Comparison of ENCODE assay signal across 10 mouse cellular contexts in genomic region chr11:71512271-71513066, GRCm38 (mm10).
DNase-seq lines count a peak whose midpoint lies in the region; ATAC-seq and TF ChIP-seq lines count a peak whose summit lies in the region.
"Had no signal": no experiment of that assay in that cellular context is flagged by ENCODE, and none has a peak within 500 bp of the region (broad histone marks: within the 10 kb centered on the region; RNA-seq: fewer than 3 reads in every experiment).

No protein-coding gene starts in this region.

- no peaks in the 10 kb centered on the region for H3K9me3 ChIP-seq in embryonic facial prominence, embryonic 11.5 days (replicated peaks; ENCODE audit: control insufficient read depth, low read length)
- H3K9me3 ChIP-seq in kidney, embryonic 16.5 days (ENCODE audit: low read length) = no peaks in the 10 kb centered on the region
- H3K9me3 ChIP-seq: neural tube, embryonic 13.5 days had no signal

- H3K4me2 ChIP-seq in embryonic facial prominence, embryonic 11.5 days (ENCODE audit: low read depth, low read length) = no peak overlapping the region
- no peak overlapping the region for H3K4me2 ChIP-seq in kidney, embryonic 16.5 days (replicated peaks; ENCODE audit: low read depth, low read length)
- H3K4me2 ChIP-seq: neural tube, embryonic 13.5 days had no signal

- H3K4me3 ChIP-seq in lung, adult 2 months (replicated peaks; ENCODE audit: extremely low read depth, low read depth, low read length) = no peak overlapping the region
- no peak overlapping the region for H3K4me3 ChIP-seq in embryonic facial prominence, embryonic 11.5 days (ENCODE audit: low read depth, low read length)
- H3K4me3 ChIP-seq in kidney, embryonic 16.5 days (ENCODE audit: low read length) = no peak overlapping the region
- H3K4me3 ChIP-seq in cerebellum, adult 2 months (replicated peaks; ENCODE audit: insufficient read depth, low read depth, low read length) = no peak overlapping the region
- H3K4me3 ChIP-seq: neural tube, embryonic 13.5 days had no signal

- DNase-seq in lung, adult 18-20 months = peak; percentile 4 to 7
- no peak for DNase-seq in lung, adult 2 months
- DNase-seq in embryonic facial prominence, embryonic 11.5 days (ENCODE audit: low spot score) = peak; percentile 24
- no peak for DNase-seq in embryo, embryonic 10 days (ENCODE audit: low spot score)
- no peak for DNase-seq in cerebellum, adult 2 months

- H3K36me3 ChIP-seq in embryonic facial prominence, embryonic 11.5 days (replicated peaks; ENCODE audit: control insufficient read depth, insufficient read depth, low read depth, low read length) = no peaks in the 10 kb centered on the region
- no peaks in the 10 kb centered on the region for H3K36me3 ChIP-seq in kidney, embryonic 16.5 days (ENCODE audit: insufficient read depth, low read length)
- H3K36me3 ChIP-seq: neural tube, embryonic 13.5 days had no signal

- no peaks in the 10 kb centered on the region; the same call in 1 of the 2 replicates for H3K4me1 ChIP-seq in lung, adult 2 months (ENCODE audit: control insufficient read depth, insufficient read depth, low read length)
- H3K4me1 ChIP-seq in embryonic facial prominence, embryonic 11.5 days (ENCODE audit: control insufficient read depth, insufficient read depth, low read length) = no peaks in the 10 kb centered on the region
- H3K4me1 ChIP-seq in kidney, embryonic 16.5 days (ENCODE audit: insufficient read depth, low read length) = peaks cover 40% of the 10 kb centered on the region
- peaks cover 5% of the 10 kb centered on the region; the same call in 1 of the 2 replicates for H3K4me1 ChIP-seq in cerebellum, adult 2 months (ENCODE audit: control insufficient read depth, insufficient read depth, low read length)

- TF ChIP-seq POLR2A in lung, adult 2 months (IDR thresholded peaks at IDR 0.05; ENCODE audit: borderline replicate concordance, extremely low read depth, low read depth, low read length) = no peak
- TF ChIP-seq POLR2A in cerebellum, adult 2 months (IDR thresholded peaks at IDR 0.05; ENCODE audit: borderline replicate concordance, insufficient read depth, low read length) = no peak

- TF ChIP-seq CTCF in lung, adult 2 months (IDR thresholded peaks at IDR 0.05; ENCODE audit: insufficient read depth, low read length) = no peak
- TF ChIP-seq CTCF in cerebellum, adult 2 months (IDR thresholded peaks at IDR 0.05; ENCODE audit: borderline replicate concordance, insufficient read depth, low read depth, low read length) = no peak

- no peaks in the 10 kb centered on the region for H3K27me3 ChIP-seq in embryonic facial prominence, embryonic 11.5 days (ENCODE audit: control insufficient read depth, insufficient read depth, low read length)
- no peaks in the 10 kb centered on the region for H3K27me3 ChIP-seq in kidney, embryonic 16.5 days (ENCODE audit: insufficient read depth, low read length)
- H3K27me3 ChIP-seq in cerebellum, adult 2 months (ENCODE audit: control insufficient read depth, insufficient read depth, low read length) = no peaks in the 10 kb centered on the region
- H3K27me3 ChIP-seq: neural tube, embryonic 13.5 days; Patski had no signal

- no peak for ATAC-seq in embryonic facial prominence, embryonic 11.5 days (replicated peaks; ENCODE audit: insufficient number of reproducible peaks, low FRiP score, low TSS enrichment, low read depth)
- no peak for ATAC-seq in kidney, embryonic 16.5 days (ENCODE audit: low FRiP score, low TSS enrichment)
- peak; percentile 30; the same call in 1 of the 2 replicates for ATAC-seq in megakaryocyte, adult 5-6 weeks (ENCODE audit: poor library complexity, severe bottlenecking)
- ATAC-seq: Patski had no signal

- H3K27ac ChIP-seq in embryonic facial prominence, embryonic 11.5 days (replicated peaks; ENCODE audit: low read depth, low read length) = no peak overlapping the region
- H3K27ac ChIP-seq in kidney, embryonic 16.5 days (ENCODE audit: low read length) = peak overlapping the region; percentile 13
- no peak overlapping the region for H3K27ac ChIP-seq in cerebellum, adult 2 months (ENCODE audit: insufficient read depth, low read length)
- H3K27ac ChIP-seq: liver, embryonic 14.5 days; neural tube, embryonic 13.5 days had no signal

- WGBS in lung, adult 2 months = 59% methylated on average over 15 of the region's 15 CpGs
- 54% methylated on average over 15 of the region's 15 CpGs for WGBS in embryonic facial prominence, embryonic 11.5 days
- WGBS in kidney, embryonic 16.5 days = 44% methylated on average over 15 of the region's 15 CpGs
- WGBS in cerebellum, adult 2 months = 62% methylated on average over 15 of the region's 15 CpGs

- no peak overlapping the region for H3K9ac ChIP-seq in embryonic facial prominence, embryonic 11.5 days (replicated peaks; ENCODE audit: low read length)
- no peak overlapping the region for H3K9ac ChIP-seq in kidney, embryonic 16.5 days (replicated peaks; ENCODE audit: low read length)
- H3K9ac ChIP-seq: liver, embryonic 14.5 days; neural tube, embryonic 13.5 days had no signal

Comparison
In these comparisons a context has a peak if more than half of its experiments do, and no peak if none do; other contexts are left out.
1. DNase-seq: peak in lung, adult 18-20 months (2 of 2) and embryonic facial prominence, embryonic 11.5 days (single experiment); none in lung, adult 2 months (single experiment), embryo, embryonic 10 days (single experiment) and cerebellum, adult 2 months (0 of 2).